Mouse (Mus musculus): Measurements from ENCODE around the gene Fv1. TPM values are rescaled to one million over a fixed set of nuclear protein-coding genes. Genes with fewer than 3 reads are reported as not detected.

Fv1 gene
- polyA plus RNA-seq, 1 experiment from 2014 or later: 3.8 TPM

DNA sequence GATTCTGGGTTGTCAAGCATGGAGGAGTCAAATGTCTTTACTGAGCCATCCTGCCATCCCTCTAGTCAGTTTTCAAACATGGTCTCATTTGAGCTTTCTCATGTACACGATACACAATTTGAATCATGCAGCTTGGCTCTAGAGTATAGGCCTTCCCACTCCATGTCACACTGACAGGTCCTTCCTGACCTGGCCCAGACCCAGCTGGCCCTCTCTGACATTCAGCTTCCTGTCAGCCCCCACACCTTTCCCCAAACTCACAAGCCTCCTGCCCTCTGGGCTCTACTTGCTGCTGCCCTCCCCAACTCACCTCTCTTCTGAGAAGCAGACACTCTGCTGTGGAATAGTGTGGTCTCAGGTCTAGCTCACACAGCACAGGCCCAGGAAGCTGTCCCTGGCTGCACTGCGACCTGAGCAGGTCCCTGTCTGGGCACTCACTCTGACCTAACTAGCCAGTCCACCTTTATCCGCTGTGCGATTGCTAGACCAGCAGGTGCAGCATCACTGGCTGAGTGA lies 27.1 kb downstream of the Fv1 start:
- no peak overlapping the region for H3K9ac ChIP-seq (ENCODE audit: low read depth, low read length)
- TF ChIP-seq CTCF (IDR thresholded peaks at IDR 0.05; ENCODE audit: low read depth): no peak
- no peaks in the 10 kb centered on the region for H3K9me3 ChIP-seq (replicated peaks; ENCODE audit: low read length)
- 82% methylated on average over 4 of the region's 4 CpGs for WGBS
- no peak for DNase-seq (ENCODE audit: low spot score)
- no peak overlapping the region for H3K4me3 ChIP-seq (replicated peaks; ENCODE audit: low read depth, low read length)
- H3K4me2 ChIP-seq (ENCODE audit: low read length): no peak overlapping the region
- no peaks in the 10 kb centered on the region for H3K27me3 ChIP-seq (ENCODE audit: insufficient read depth, low read length)
- no peaks in the 10 kb centered on the region for H3K4me1 ChIP-seq (replicated peaks; ENCODE audit: insufficient read depth, low read length)
- H3K27ac ChIP-seq: no peak overlapping the region
- no peak for ATAC-seq (replicated peaks; ENCODE audit: low FRiP score, low read depth)
- peaks cover 40% of the 10 kb centered on the region; the same call in 1 of the 2 replicates for H3K36me3 ChIP-seq (ENCODE audit: insufficient read depth, low read length)

DNA sequence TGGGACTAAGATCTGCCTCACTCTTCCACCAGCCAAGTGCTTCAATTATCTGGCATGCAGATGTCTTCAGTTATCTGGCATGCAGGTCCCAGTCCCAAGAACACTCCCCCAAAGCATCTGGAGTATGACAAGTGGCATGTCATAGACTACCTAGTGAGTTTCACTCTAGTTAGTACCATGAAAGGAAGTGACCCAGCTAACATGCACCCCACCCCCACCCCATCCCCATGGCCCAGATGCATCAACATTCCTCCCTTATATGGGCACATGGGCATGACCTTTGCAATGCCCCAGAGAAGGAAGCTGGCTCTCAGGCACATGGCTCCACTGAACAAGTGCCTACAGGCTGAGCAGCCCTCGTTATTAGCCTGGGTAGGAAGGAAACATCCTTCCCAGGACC lies 27.6 kb downstream of the Fv1 start:
- WGBS: 50% methylated on average over 1 of the region's 1 CpGs

DNA sequence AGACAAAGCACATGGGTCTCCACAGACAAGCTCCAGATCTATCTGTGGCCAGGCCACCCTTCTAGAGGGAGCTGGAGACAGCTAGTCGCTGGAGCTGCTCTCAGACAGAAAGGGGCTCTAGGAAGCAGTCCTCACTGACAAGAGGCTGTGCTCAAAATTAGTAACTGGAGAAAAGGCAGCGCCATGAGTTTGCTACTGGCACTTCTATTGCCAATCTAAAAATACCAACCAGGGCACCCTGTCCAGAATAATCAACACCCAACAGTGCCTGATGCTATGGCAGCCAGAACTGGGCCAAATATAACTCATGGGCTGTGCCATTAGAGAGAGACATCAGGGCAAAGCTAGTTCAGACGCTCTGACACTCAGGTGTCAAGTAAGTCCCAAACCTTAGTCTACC lies 28.6 kb downstream of the Fv1 start:
- H3K27ac ChIP-seq: no peak overlapping the region
- H3K4me2 ChIP-seq (ENCODE audit: low read length): no peak overlapping the region
- no peaks in the 10 kb centered on the region for H3K9me3 ChIP-seq (replicated peaks; ENCODE audit: low read length)
- no peak for DNase-seq (ENCODE audit: low spot score)
- no peak overlapping the region for H3K4me3 ChIP-seq (replicated peaks; ENCODE audit: low read depth, low read length)
- no peaks in the 10 kb centered on the region for H3K4me1 ChIP-seq (replicated peaks; ENCODE audit: insufficient read depth, low read length)
- 91% methylated on average over 3 of the region's 3 CpGs for WGBS
- TF ChIP-seq CTCF (IDR thresholded peaks at IDR 0.05; ENCODE audit: low read depth): no peak
- H3K36me3 ChIP-seq (ENCODE audit: insufficient read depth, low read length): peaks cover 35% of the 10 kb centered on the region; the same call in 1 of the 2 replicates
- no peaks in the 10 kb centered on the region for H3K27me3 ChIP-seq (ENCODE audit: insufficient read depth, low read length)
- ATAC-seq (replicated peaks; ENCODE audit: low FRiP score, low read depth): no peak
- H3K9ac ChIP-seq (ENCODE audit: low read depth, low read length): no peak overlapping the region

More for the DNA sequence above, 27.6 kb downstream of the Fv1 start:
- H3K4me2 ChIP-seq (ENCODE audit: low read length): no peak overlapping the region
- no peak for TF ChIP-seq CTCF (IDR thresholded peaks at IDR 0.05; ENCODE audit: low read depth)
- no peak overlapping the region for H3K4me3 ChIP-seq (replicated peaks; ENCODE audit: low read depth, low read length)
- no peaks in the 10 kb centered on the region for H3K4me1 ChIP-seq (replicated peaks; ENCODE audit: insufficient read depth, low read length)
- no peaks in the 10 kb centered on the region for H3K27me3 ChIP-seq (ENCODE audit: insufficient read depth, low read length)
- peaks cover 36% of the 10 kb centered on the region; the same call in 1 of the 2 replicates for H3K36me3 ChIP-seq (ENCODE audit: insufficient read depth, low read length)
- no peaks in the 10 kb centered on the region for H3K9me3 ChIP-seq (replicated peaks; ENCODE audit: low read length)
- no peak for ATAC-seq (replicated peaks; ENCODE audit: low FRiP score, low read depth)
- no peak overlapping the region for H3K27ac ChIP-seq
- no peak overlapping the region for H3K9ac ChIP-seq (ENCODE audit: low read depth, low read length)
- DNase-seq (ENCODE audit: low spot score): no peak

DNA sequence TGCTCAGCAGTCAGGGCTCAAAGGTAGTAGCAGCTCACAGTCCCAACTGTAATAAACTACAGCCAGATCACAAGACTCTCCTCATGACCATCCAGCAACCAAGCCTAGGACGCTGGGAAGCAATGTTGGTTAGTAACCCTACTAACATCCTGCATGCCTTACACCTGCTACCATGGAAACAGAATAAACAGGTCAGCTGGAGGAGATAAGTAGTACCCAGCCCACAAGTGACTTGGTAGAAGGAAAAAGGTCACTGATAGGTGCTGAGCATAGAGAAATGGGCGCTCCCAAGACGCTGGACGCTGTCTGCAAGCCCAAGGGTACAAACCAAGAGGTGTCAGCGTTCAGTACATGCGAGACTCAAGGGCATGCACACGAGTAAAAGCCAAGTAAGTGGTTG lies 31.7 kb downstream of the Fv1 start:
- Histone ChIP-seq H3K4me3 (replicated peaks; ENCODE audit: low read depth, low read length) (no peak overlapping the region), H3K4me2 (ENCODE audit: low read length) (no peak overlapping the region), H3K36me3 (ENCODE audit: insufficient read depth, low read length) (peaks cover 31% of the 10 kb centered on the region; the same call in 1 of the 2 replicates), H3K27ac (no peak overlapping the region), H3K9me3 (replicated peaks; ENCODE audit: low read length) (no peaks in the 10 kb centered on the region), H3K27me3 (ENCODE audit: insufficient read depth, low read length) (no peaks in the 10 kb centered on the region), H3K4me1 (replicated peaks; ENCODE audit: insufficient read depth, low read length) (no peaks in the 10 kb centered on the region), H3K9ac (ENCODE audit: low read depth, low read length) (no peak overlapping the region)
- no peak for DNase-seq (ENCODE audit: low spot score)
- WGBS: 92% methylated on average over 7 of the region's 7 CpGs
- ATAC-seq (replicated peaks; ENCODE audit: low FRiP score, low read depth): no peak
- no peak for TF ChIP-seq CTCF (IDR thresholded peaks at IDR 0.05; ENCODE audit: low read depth)

DNA sequence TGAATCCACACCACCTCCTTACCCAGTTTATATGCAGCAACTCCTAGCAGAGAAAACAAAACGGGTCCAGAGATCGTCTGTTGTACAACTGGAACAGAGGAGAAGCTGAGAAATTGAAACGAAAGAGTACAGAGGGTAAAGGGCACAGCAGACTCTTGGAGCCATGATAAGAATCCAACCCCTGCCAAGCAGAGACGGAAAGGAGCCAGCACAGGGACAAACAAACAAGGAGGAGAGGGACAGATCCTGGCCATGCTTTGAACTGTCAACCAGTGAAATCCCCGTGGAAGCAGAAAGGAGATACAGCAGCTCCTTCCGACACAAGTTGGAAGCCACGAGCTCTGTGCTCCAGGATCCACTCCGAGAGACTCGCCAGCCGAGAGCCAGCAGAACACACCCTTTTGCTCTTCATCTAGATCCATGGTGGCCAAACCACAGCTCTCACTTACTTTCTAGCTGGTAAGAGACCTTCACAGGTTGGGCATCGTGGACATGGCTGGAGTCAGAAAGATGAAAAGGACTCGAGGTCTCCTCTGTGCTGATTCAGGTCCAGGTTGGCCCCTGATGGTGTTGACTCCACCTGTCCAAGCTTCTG lies 34.2 kb downstream of the Fv1 start:
- TF ChIP-seq CTCF (IDR thresholded peaks at IDR 0.05; ENCODE audit: low read depth): no peak
- Histone ChIP-seq H3K27me3 (ENCODE audit: insufficient read depth, low read length) (no peaks in the 10 kb centered on the region), H3K36me3 (ENCODE audit: insufficient read depth, low read length) (peaks cover 14% of the 10 kb centered on the region; the same call in 1 of the 2 replicates), H3K27ac (no peak overlapping the region), H3K4me3 (replicated peaks; ENCODE audit: low read depth, low read length) (no peak overlapping the region), H3K9me3 (replicated peaks; ENCODE audit: low read length) (no peaks in the 10 kb centered on the region), H3K4me1 (replicated peaks; ENCODE audit: insufficient read depth, low read length) (no peaks in the 10 kb centered on the region), H3K9ac (ENCODE audit: low read depth, low read length) (no peak overlapping the region; the same call in 1 of the 2 replicates), H3K4me2 (ENCODE audit: low read length) (0 out of 2 replicates have a peak overlapping the region, but pooled peaks have one; percentile 65)
- 91% methylated on average over 12 of the region's 12 CpGs for WGBS
- DNase-seq (ENCODE audit: low spot score) (no peak), ATAC-seq (replicated peaks; ENCODE audit: low FRiP score, low read depth) (no peak)

DNA sequence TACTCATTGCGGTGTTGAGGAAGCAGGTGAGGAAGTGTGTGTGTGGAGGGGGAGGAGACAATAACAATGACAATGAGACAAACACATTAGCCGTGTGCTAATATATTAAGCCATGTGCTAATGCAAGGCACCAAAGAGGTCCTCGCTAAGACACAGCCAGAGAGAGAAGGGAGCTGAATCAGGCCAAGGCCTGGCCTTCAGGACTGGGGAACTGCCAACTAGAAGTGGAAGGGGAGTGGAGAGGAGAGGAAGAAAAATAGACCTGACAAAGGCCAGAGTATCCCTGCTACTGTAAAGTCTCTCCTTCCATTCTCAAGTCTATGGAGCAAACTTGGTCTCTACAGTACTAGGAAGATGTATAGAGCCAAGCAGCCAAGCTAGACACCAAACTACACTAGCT lies 34.8 kb downstream of the Fv1 start:
- Histone ChIP-seq H3K4me1 (replicated peaks; ENCODE audit: insufficient read depth, low read length) (no peaks in the 10 kb centered on the region), H3K27me3 (ENCODE audit: insufficient read depth, low read length) (no peaks in the 10 kb centered on the region), H3K27ac (no peak overlapping the region), H3K36me3 (ENCODE audit: insufficient read depth, low read length) (peaks cover 11% of the 10 kb centered on the region; the same call in 1 of the 2 replicates), H3K4me3 (replicated peaks; ENCODE audit: low read depth, low read length) (peak overlapping the region; percentile 79), H3K4me2 (ENCODE audit: low read length) (peak overlapping the region; percentile 65), H3K9ac (ENCODE audit: low read depth, low read length) (peak overlapping the region; percentile 77), H3K9me3 (replicated peaks; ENCODE audit: low read length) (no peaks in the 10 kb centered on the region)
- WGBS: 72% methylated on average over 3 of the region's 3 CpGs
- DNase-seq (ENCODE audit: low spot score) (no peak), ATAC-seq (replicated peaks; ENCODE audit: low FRiP score, low read depth) (no peak)
- no peak for TF ChIP-seq CTCF (IDR thresholded peaks at IDR 0.05; ENCODE audit: low read depth)
